19 mouse cellular contexts compared by ENCODE assay signal in genomic region chr6:89007516-89007915, GRCm38 (mm10).
DNase-seq lines count a peak whose midpoint lies in the region; ATAC-seq and TF ChIP-seq lines count a peak whose summit lies in the region.
"Had no signal": no experiment of that assay in that cellular context is flagged by ENCODE, and none has a peak within 500 bp of the region (broad histone marks: within the 10 kb centered on the region; RNA-seq: fewer than 3 reads in every experiment).

No protein-coding gene starts in this region.

- no peak overlapping the region for H3K4me2 ChIP-seq in forebrain, embryonic 16.5 days (ENCODE audit: low read length)
- H3K4me2 ChIP-seq in lung, postnatal 0 days (replicated peaks; ENCODE audit: low read depth, low read length): no peak overlapping the region
- H3K4me2 ChIP-seq in midbrain, embryonic 12.5 days (replicated peaks): no peak overlapping the region

- H3K79me2 ChIP-seq in heart, adult 2 months (replicated peaks; ENCODE audit: control insufficient read depth, insufficient read depth, low read length): no peaks in the 10 kb centered on the region

- H3K9me3 ChIP-seq in forebrain, embryonic 10.5 days: no peaks in the 10 kb centered on the region
- H3K9me3 ChIP-seq in forebrain, embryonic 16.5 days (ENCODE audit: control insufficient read depth, low read length): peaks cover 4% of the 10 kb centered on the region
- H3K9me3 ChIP-seq in lung, postnatal 0 days (ENCODE audit: low read length): no peaks in the 10 kb centered on the region
- H3K9me3 ChIP-seq in embryonic facial prominence, embryonic 10.5 days: no peaks in the 10 kb centered on the region
- no peaks in the 10 kb centered on the region for H3K9me3 ChIP-seq in midbrain, embryonic 12.5 days
- H3K9me3 ChIP-seq: kidney, embryonic 15.5 days had no signal

- WGBS in forebrain, embryonic 10.5 days: 90% methylated on average over 2 of the region's 2 CpGs
- WGBS in forebrain, embryonic 16.5 days: 83% methylated on average over 2 of the region's 2 CpGs
- 75% methylated on average over 2 of the region's 2 CpGs for WGBS in lung, postnatal 0 days
- 75% methylated on average over 2 of the region's 2 CpGs for WGBS in embryonic facial prominence, embryonic 10.5 days
- WGBS in midbrain, embryonic 12.5 days: 75% methylated on average over 2 of the region's 2 CpGs
- WGBS in heart, adult 2 months: 57% methylated on average over 2 of the region's 2 CpGs

- peaks cover 76% of the 10 kb centered on the region for H3K4me1 ChIP-seq in forebrain, embryonic 10.5 days
- peaks cover 13% of the 10 kb centered on the region for H3K4me1 ChIP-seq in forebrain, embryonic 16.5 days (replicated peaks; ENCODE audit: control insufficient read depth, insufficient read depth, low read length)
- no peaks in the 10 kb centered on the region; the same call in 1 of the 2 replicates for H3K4me1 ChIP-seq in lung, postnatal 0 days (ENCODE audit: insufficient read depth, low read depth, low read length)
- H3K4me1 ChIP-seq in embryonic facial prominence, embryonic 10.5 days: peaks cover 48% of the 10 kb centered on the region
- H3K4me1 ChIP-seq in midbrain, embryonic 12.5 days: peaks cover 67% of the 10 kb centered on the region
- H3K4me1 ChIP-seq in heart, adult 2 months (ENCODE audit: control insufficient read depth, insufficient read depth, low read length): peaks cover 6% of the 10 kb centered on the region

- H3K4me3 ChIP-seq in forebrain, embryonic 10.5 days: no peak overlapping the region
- H3K4me3 ChIP-seq in forebrain, embryonic 16.5 days (replicated peaks; ENCODE audit: low read length): no peak overlapping the region
- no peak overlapping the region for H3K4me3 ChIP-seq in lung, postnatal 0 days (ENCODE audit: low read depth, low read length)
- H3K4me3 ChIP-seq in embryonic facial prominence, embryonic 10.5 days: no peak overlapping the region
- no peak overlapping the region for H3K4me3 ChIP-seq in midbrain, embryonic 12.5 days
- no peak overlapping the region for H3K4me3 ChIP-seq in heart, adult 2 months

- intact Hi-C loops in heart, adult 2 months (cut with DNase I): no loop called here
- intact Hi-C loops in left cerebral cortex, postnatal 4 days (cut with DNase I): no loop called here

- no peak for ATAC-seq in forebrain, embryonic 16.5 days
- ATAC-seq in lung, postnatal 0 days: no peak
- no peak for ATAC-seq in midbrain, embryonic 12.5 days (ENCODE audit: low FRiP score, low read depth)

- TF ChIP-seq CTCF in lung, postnatal 0 days (IDR thresholded peaks at IDR 0.05): no peak
- TF ChIP-seq CTCF in heart, adult 2 months (IDR thresholded peaks at IDR 0.05): no peak

- H3K27ac ChIP-seq in forebrain, embryonic 10.5 days: peak overlapping the region; percentile 84; the same call in 1 of the 2 replicates
- H3K27ac ChIP-seq in forebrain, embryonic 16.5 days (ENCODE audit: low read length): no peak overlapping the region
- no peak overlapping the region for H3K27ac ChIP-seq in lung, postnatal 0 days (ENCODE audit: low read length)
- peak overlapping the region; percentile 77 for H3K27ac ChIP-seq in embryonic facial prominence, embryonic 10.5 days (replicated peaks)
- peak overlapping the region; percentile 88 for H3K27ac ChIP-seq in midbrain, embryonic 12.5 days (replicated peaks)
- no peak overlapping the region for H3K27ac ChIP-seq in heart, adult 2 months
- H3K27ac ChIP-seq: liver, embryonic 14.5 days had no signal

- H3K27me3 ChIP-seq in forebrain, embryonic 10.5 days (ENCODE audit: poor library complexity, severe bottlenecking): peaks cover 79% of the 10 kb centered on the region
- peaks cover 16% of the 10 kb centered on the region for H3K27me3 ChIP-seq in forebrain, embryonic 16.5 days (replicated peaks; ENCODE audit: control insufficient read depth, insufficient read depth, low read length)
- H3K27me3 ChIP-seq in lung, postnatal 0 days (replicated peaks; ENCODE audit: insufficient read depth, low read length): no peaks in the 10 kb centered on the region
- peaks cover 33% of the 10 kb centered on the region for H3K27me3 ChIP-seq in embryonic facial prominence, embryonic 10.5 days (replicated peaks; ENCODE audit: low read depth, poor library complexity, severe bottlenecking)
- 0 out of 2 replicates have a peak, but pooled peaks cover 7% of the 10 kb centered on the region for H3K27me3 ChIP-seq in midbrain, embryonic 12.5 days
- H3K27me3 ChIP-seq in heart, adult 2 months (ENCODE audit: control insufficient read depth, insufficient read depth, low read length): no peaks in the 10 kb centered on the region
- H3K27me3 ChIP-seq: kidney, embryonic 15.5 days had no signal

- no peaks in the 10 kb centered on the region for H3K36me3 ChIP-seq in forebrain, embryonic 10.5 days (replicated peaks)
- H3K36me3 ChIP-seq in forebrain, embryonic 16.5 days (ENCODE audit: control insufficient read depth, insufficient read depth): no peaks in the 10 kb centered on the region
- H3K36me3 ChIP-seq in lung, postnatal 0 days (ENCODE audit: insufficient read depth, low read length): no peaks in the 10 kb centered on the region
- H3K36me3 ChIP-seq in embryonic facial prominence, embryonic 10.5 days (replicated peaks): no peaks in the 10 kb centered on the region
- no peaks in the 10 kb centered on the region for H3K36me3 ChIP-seq in midbrain, embryonic 12.5 days
- H3K36me3 ChIP-seq in heart, adult 2 months (ENCODE audit: control insufficient read depth, insufficient read depth, low read length): no peaks in the 10 kb centered on the region
- H3K36me3 ChIP-seq: kidney, embryonic 15.5 days had no signal

- TF ChIP-seq POLR2A in heart, adult 2 months (IDR thresholded peaks at IDR 0.05; ENCODE audit: insufficient read depth, low read depth, low read length): no peak

- no peak overlapping the region for H3K9ac ChIP-seq in forebrain, embryonic 16.5 days (replicated peaks; ENCODE audit: low read depth, low read length)
- no peak overlapping the region for H3K9ac ChIP-seq in lung, postnatal 0 days (replicated peaks; ENCODE audit: low read depth)
- H3K9ac ChIP-seq in midbrain, embryonic 12.5 days (replicated peaks): no peak overlapping the region
- H3K9ac ChIP-seq in heart, adult 2 months (ENCODE audit: low read depth, low read length): no peak overlapping the region
- H3K9ac ChIP-seq: kidney, embryonic 15.5 days; liver, embryonic 14.5 days had no signal

- no peak for TF ChIP-seq EP300 in lung, postnatal 0 days (IDR thresholded peaks at IDR 0.05)
- no peak for TF ChIP-seq EP300 in heart, adult 2 months (IDR thresholded peaks at IDR 0.05; ENCODE audit: insufficient read depth, low read depth, low read length)

- no peak for DNase-seq in forebrain, embryonic 10.5 days (ENCODE audit: extremely low spot score, low spot score)
- DNase-seq in lung, postnatal 0 days (ENCODE audit: low spot score): peak; percentile 26
- DNase-seq in lung, adult 18-20 months: no peak
- no peak for DNase-seq in embryonic facial prominence, embryonic 10.5 days (ENCODE audit: low spot score)
- DNase-seq in heart, adult 2 months: no peak
- DNase-seq in left cerebral cortex, postnatal 4 days: no peak
- DNase-seq: adrenal gland, postnatal 25 days; cerebellum, adult 18-20 months; cerebellum, postnatal 25 days; gastrocnemius, postnatal 10 days; heart, adult 18-20 months; heart, postnatal 36 days; right cerebral cortex, postnatal 14 days; spleen, adult 18-20 months; thymus, adult 18-20 months had no signal

Comparison
In these comparisons a context has a peak if more than half of its experiments do, and no peak if none do; other contexts are left out.
1. H3K27ac ChIP-seq: peak in forebrain, embryonic 10.5 days (single experiment), embryonic facial prominence, embryonic 10.5 days (single experiment) and midbrain, embryonic 12.5 days (single experiment); none in forebrain, embryonic 16.5 days (single experiment), lung, postnatal 0 days (single experiment) and heart, adult 2 months (single experiment).